Mouse (Mus musculus): ENCODE measurements around the gene Cdc42bpg. TPM values are rescaled to one million over a fixed set of nuclear protein-coding genes. Genes with fewer than 3 reads are reported as not detected.

Gene Cdc42bpg
- polyA plus RNA-seq, 1 experiment from 2014 or later: 0.34 TPM

MicroRNA genes within 50 kb of the gene (microRNA counts, 519-probe panel; counts per million panel counts)
- microRNA mmu-miR-192: not detected

Small RNAs within 50 kb of the gene (microRNA-seq; reads per million reads assigned to microRNA genes)
- gene Mir192 (58.9 reads per million, percentile 45 among the genes with 10 or more reads in this experiment), gene Mir194-2 (50.2 reads per million, percentile 42 among the genes with 10 or more reads in this experiment), gene Mir6989 (not detected)

Other genes with a start within 250 kb of the Cdc42bpg start
- gene Mrpl49, start 248.7 kb upstream of the Cdc42bpg start, polyA plus RNA-seq (2016; fragmentation: Nextera tagmentation; extraction: Ambion mirVana): 58.5 and 64.4 TPM in 2 replicates
- 503 and 513 TPM in 2 replicates for gene Fau, start 248.6 kb upstream of the Cdc42bpg start, polyA plus RNA-seq (2016; fragmentation: Nextera tagmentation; extraction: Ambion mirVana)
- gene Znhit2, start 245.3 kb upstream of the Cdc42bpg start, polyA plus RNA-seq (2016; fragmentation: Nextera tagmentation; extraction: Ambion mirVana): 23.9 and 24.9 TPM in 2 replicates
- gene Tm7sf2, start 238.1 kb upstream of the Cdc42bpg start, polyA plus RNA-seq (2016; fragmentation: Nextera tagmentation; extraction: Ambion mirVana): 8.4 and 9.2 TPM in 2 replicates
- gene Vps51, start 229.2 kb upstream of the Cdc42bpg start, polyA plus RNA-seq (2016; fragmentation: Nextera tagmentation; extraction: Ambion mirVana): 45.1 and 50.2 TPM in 2 replicates
- not detected in 2 replicates for gene Tmem262, start 226.4 kb upstream of the Cdc42bpg start, polyA plus RNA-seq (2016; fragmentation: Nextera tagmentation; extraction: Ambion mirVana)
- gene Gm28374, start 224.2 kb upstream of the Cdc42bpg start, polyA plus RNA-seq (2016; fragmentation: Nextera tagmentation; extraction: Ambion mirVana): 1.2 and 1.3 TPM in 2 replicates
- 48.9 and 52.4 TPM in 2 replicates for gene Zfpl1, start 221.5 kb upstream of the Cdc42bpg start, polyA plus RNA-seq (2016; fragmentation: Nextera tagmentation; extraction: Ambion mirVana)
- gene Cdca5, start 221.5 kb upstream of the Cdc42bpg start, polyA plus RNA-seq (2016; fragmentation: Nextera tagmentation; extraction: Ambion mirVana): 27.4 and 27.7 TPM in 2 replicates
- gene AC131692.1, start 212.0 kb upstream of the Cdc42bpg start, polyA plus RNA-seq (2016; fragmentation: Nextera tagmentation; extraction: Ambion mirVana): 0.27 TPM in 1 of 2 replicates, not detected in the other
- 0.22 TPM in 2 replicates for gene Naaladl1, start 200.7 kb upstream of the Cdc42bpg start, polyA plus RNA-seq (2016; fragmentation: Nextera tagmentation; extraction: Ambion mirVana)
- gene Sac3d1, start 187.8 kb upstream of the Cdc42bpg start, polyA plus RNA-seq (2016; fragmentation: Nextera tagmentation; extraction: Ambion mirVana): 35.2 and 35.9 TPM in 2 replicates
- 20.9 and 21.2 TPM in 2 replicates for gene Snx15, start 178.2 kb upstream of the Cdc42bpg start, polyA plus RNA-seq (2016; fragmentation: Nextera tagmentation; extraction: Ambion mirVana)
- 0.14 TPM in 1 of 2 replicates, not detected in the other for gene Batf2, start 165.5 kb upstream of the Cdc42bpg start, polyA plus RNA-seq (2016; fragmentation: Nextera tagmentation; extraction: Ambion mirVana)
- gene Arl2, start 164.9 kb upstream of the Cdc42bpg start, polyA plus RNA-seq (2016; fragmentation: Nextera tagmentation; extraction: Ambion mirVana): 71.5 and 73.9 TPM in 2 replicates
- not detected in 2 replicates for gene Majin, start 122.1 kb upstream of the Cdc42bpg start, polyA plus RNA-seq (2016; fragmentation: Nextera tagmentation; extraction: Ambion mirVana)
- gene Gpha2, start 80.1 kb upstream of the Cdc42bpg start, polyA plus RNA-seq (2016; fragmentation: Nextera tagmentation; extraction: Ambion mirVana): 0.57 TPM in 1 of 2 replicates, not detected in the other
- 29.8 and 31.0 TPM in 2 replicates for gene Ppp2r5b, start 70.6 kb upstream of the Cdc42bpg start, polyA plus RNA-seq (2016; fragmentation: Nextera tagmentation; extraction: Ambion mirVana)
- 10.9 and 13.0 TPM in 2 replicates for gene Atg2a, start 64.8 kb upstream of the Cdc42bpg start, polyA plus RNA-seq (2016; fragmentation: Nextera tagmentation; extraction: Ambion mirVana)
- gene Ehd1, start 29.7 kb upstream of the Cdc42bpg start, polyA plus RNA-seq (2016; fragmentation: Nextera tagmentation; extraction: Ambion mirVana): 87.0 and 88.7 TPM in 2 replicates
- gene Men1, start 28.5 kb downstream of the Cdc42bpg start, polyA plus RNA-seq (2016; fragmentation: Nextera tagmentation; extraction: Ambion mirVana): 48.7 and 52.1 TPM in 2 replicates
- 14.1 and 15.7 TPM in 2 replicates for gene Map4k2, start 34.7 kb downstream of the Cdc42bpg start, polyA plus RNA-seq (2016; fragmentation: Nextera tagmentation; extraction: Ambion mirVana)
- 127 and 130 TPM in 2 replicates for gene Sf1, start 57.2 kb downstream of the Cdc42bpg start, polyA plus RNA-seq (2016; fragmentation: Nextera tagmentation; extraction: Ambion mirVana)
- gene Pygm, start 77.9 kb downstream of the Cdc42bpg start, polyA plus RNA-seq (2016; fragmentation: Nextera tagmentation; extraction: Ambion mirVana): 224 and 234 TPM in 2 replicates
- gene Rasgrp2, start 92.9 kb downstream of the Cdc42bpg start, polyA plus RNA-seq (2016; fragmentation: Nextera tagmentation; extraction: Ambion mirVana): 43.8 and 45.8 TPM in 2 replicates
- gene Nrxn2, start 112.3 kb downstream of the Cdc42bpg start, polyA plus RNA-seq (2016; fragmentation: Nextera tagmentation; extraction: Ambion mirVana): 0.26 and 0.52 TPM in 2 replicates
- not detected in 2 replicates for gene Slc22a12, start 236.6 kb downstream of the Cdc42bpg start, polyA plus RNA-seq (2016; fragmentation: Nextera tagmentation; extraction: Ambion mirVana)

Measured in heart, embryonic 12.5 days (tissue).